Mouse (Mus musculus) embryonic facial prominence, embryonic 15.5 days (tissue): Measurements from ENCODE around the gene Serpina3b. TPM values are rescaled to one million over a fixed set of nuclear protein-coding genes. Genes with fewer than 3 reads are reported as not detected.
"Not testable (repeated sequence)": the region's sequence is repeated elsewhere in the genome, so short reads cannot be mapped to it uniquely, and the experiment has no call there.

Source experiments
- ATAC-seq: fragments of 200-750 bp; cut with Nextera tagmentation; 2 replicates; pipeline ENCODE4 v1.8.0; 2017; ENCODE audit warnings: low read depth, moderate TSS enrichment; ENCODE audit not compliant: insufficient number of reproducible peaks, low FRiP score, low TSS enrichment
- H3K27ac ChIP-seq: fragments of 300-500 bp; sonication (generic); replicated peaks from 2 replicates; pipeline ENCODE4 v1.5.1; 2015; ENCODE audit warnings: mild to moderate bottlenecking, inconsistent platforms
- H3K27me3 ChIP-seq: fragments of 300-500 bp; sonication (generic); 2 replicates; pipeline ENCODE4 v1.6.1; 2015; ENCODE audit warnings: inconsistent platforms
- H3K36me3 ChIP-seq: fragments of 300-500 bp; sonication (generic); 2 replicates; pipeline ENCODE4 v1.6.1; 2015; ENCODE audit warnings: mild to moderate bottlenecking, inconsistent platforms
- H3K4me1 ChIP-seq: fragments of 300-500 bp; sonication (generic); 2 replicates; pipeline ENCODE4 v1.6.1; 2015; ENCODE audit warnings: inconsistent platforms
- H3K4me2 ChIP-seq: fragments of 300-500 bp; sonication (generic); replicated peaks from 2 replicates; pipeline ENCODE4 v1.6.1; 2015; ENCODE audit warnings: mild to moderate bottlenecking, inconsistent platforms
- H3K4me3 ChIP-seq: fragments of 300-500 bp; sonication (generic); replicated peaks from 2 replicates; pipeline ENCODE4 v1.5.1; 2015; ENCODE audit warnings: mild to moderate bottlenecking, inconsistent platforms
- H3K9ac ChIP-seq: fragments of 300-500 bp; sonication (generic); 2 replicates; pipeline ENCODE4 v1.6.1; 2015; ENCODE audit warnings: inconsistent platforms
- H3K9me3 ChIP-seq: fragments of 300-500 bp; sonication (generic); replicated peaks from 2 replicates; pipeline ENCODE4 v1.6.1; 2016; ENCODE audit warnings: inconsistent platforms
- WGBS: fragments of 180-500 bp; shearing (Covaris S2); methylation state at CpG from one replicate; pipeline ENCODE4 v1.1.7; 2015; 5-methylcytosine and 5-hydroxymethylcytosine counted together
- polyA plus RNA-seq: library from polyadenylated mRNA; unstranded; fragments of >200 nt; fragmentation: Nextera tagmentation; extraction: Ambion mirVana; gene quantifications from 2 replicates; pipeline ENCODE4 v1.2.1, GENCODE M21; 2015

Serpina3b gene
- polyA plus RNA-seq, result not detected in 2 replicates

DNA sequence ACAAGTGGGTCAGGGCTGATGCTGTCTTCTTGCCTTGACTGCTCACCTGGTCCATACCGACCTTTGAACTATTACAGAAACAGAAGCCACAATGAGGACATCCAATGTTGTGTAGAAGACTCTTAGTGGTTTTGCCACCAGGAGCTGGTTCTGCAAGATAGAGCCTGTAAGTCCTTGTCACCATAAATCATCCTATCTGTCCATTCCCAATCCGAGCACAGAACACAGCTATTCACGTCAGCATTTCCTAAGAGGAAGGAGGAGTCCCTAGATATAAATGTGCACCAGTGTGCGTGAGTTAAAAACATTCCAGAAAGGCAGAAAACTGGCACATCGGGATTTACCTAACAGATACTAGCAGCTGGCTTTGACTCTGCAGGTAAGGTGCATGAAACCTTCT lies at the start of gene Serpina3b:
Gene Serpina3b (plus strand): TSS at position 301 of the 400 bp plus-strand sequence.
- no peaks in the 10 kb centered on the region for H3K4me1 ChIP-seq
- H3K36me3 ChIP-seq, result no peaks in the 10 kb centered on the region
- H3K9ac ChIP-seq, result no peak within 1 kb of the TSS
- no peak for ATAC-seq
- H3K9me3 ChIP-seq, result no peaks in the 10 kb centered on the region
- WGBS, result 83% methylated on average over 5 of the region's 5 CpGs
- no peak within 1 kb of the TSS for H3K4me2 ChIP-seq
- H3K27me3 ChIP-seq, result no peaks in the 10 kb centered on the region
- no peak within 1 kb of the TSS for H3K27ac ChIP-seq
- no peak within 1 kb of the TSS for H3K4me3 ChIP-seq

DNA sequence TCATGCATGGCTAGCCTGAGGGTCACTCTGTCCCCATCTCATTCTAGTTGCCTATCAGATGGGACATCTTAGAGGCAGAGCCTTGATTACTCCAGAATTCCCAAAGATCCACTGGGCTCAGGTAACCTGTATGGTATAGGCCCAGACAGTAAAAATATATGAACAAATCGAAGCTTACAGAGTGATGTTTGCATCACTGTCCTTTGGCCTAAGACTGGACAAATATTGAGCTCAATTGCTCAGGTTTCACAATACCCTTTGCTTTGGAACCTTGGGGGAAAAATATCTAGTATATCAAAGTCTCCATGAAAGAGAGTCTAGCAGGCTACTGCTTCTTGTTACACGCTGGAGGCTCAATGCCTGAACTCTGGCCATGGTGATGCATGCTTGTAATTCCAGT lies 37.7 kb upstream of the Serpina3b start:
- Histone ChIP-seq H3K4me3 (no peak overlapping the region), H3K36me3 (no peaks in the 10 kb centered on the region), H3K27ac (no peak overlapping the region), H3K4me1 (no peaks in the 10 kb centered on the region), H3K4me2 (no peak overlapping the region), H3K9ac (no peak overlapping the region), H3K27me3 (no peaks in the 10 kb centered on the region), H3K9me3 (no peaks in the 10 kb centered on the region)
- WGBS, result 67% methylated on average over 2 of the region's 2 CpGs
- no peak for ATAC-seq

DNA sequence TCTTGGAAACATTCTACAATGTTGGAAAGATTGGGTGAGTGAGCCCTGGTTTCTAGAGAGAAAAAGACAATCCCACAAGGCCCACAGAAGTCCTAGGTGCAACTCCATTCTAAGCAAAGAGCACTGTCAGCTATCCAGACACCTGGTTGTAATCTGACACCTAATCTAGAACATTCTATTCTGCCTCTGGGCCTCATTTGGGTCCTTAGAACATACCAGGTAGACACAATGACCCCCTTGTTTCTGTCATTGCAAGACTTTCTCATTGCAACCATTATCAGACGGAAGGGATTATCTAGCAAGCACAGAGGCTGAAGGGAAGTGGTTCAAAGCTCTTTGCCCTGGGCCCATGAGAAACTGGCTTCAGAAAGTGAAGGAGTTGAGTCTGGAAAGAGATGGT lies 36.5 kb upstream of the Serpina3b start:
- no peaks in the 10 kb centered on the region for H3K4me1 ChIP-seq
- H3K9me3 ChIP-seq, result no peaks in the 10 kb centered on the region
- no peaks in the 10 kb centered on the region for H3K36me3 ChIP-seq
- H3K9ac ChIP-seq, result no peak overlapping the region
- no peak overlapping the region for H3K27ac ChIP-seq
- H3K4me3 ChIP-seq, result no peak overlapping the region
- no peaks in the 10 kb centered on the region for H3K27me3 ChIP-seq
- no peak for ATAC-seq
- H3K4me2 ChIP-seq, result no peak overlapping the region
- WGBS, result 68% methylated on average over 1 of the region's 1 CpGs

DNA sequence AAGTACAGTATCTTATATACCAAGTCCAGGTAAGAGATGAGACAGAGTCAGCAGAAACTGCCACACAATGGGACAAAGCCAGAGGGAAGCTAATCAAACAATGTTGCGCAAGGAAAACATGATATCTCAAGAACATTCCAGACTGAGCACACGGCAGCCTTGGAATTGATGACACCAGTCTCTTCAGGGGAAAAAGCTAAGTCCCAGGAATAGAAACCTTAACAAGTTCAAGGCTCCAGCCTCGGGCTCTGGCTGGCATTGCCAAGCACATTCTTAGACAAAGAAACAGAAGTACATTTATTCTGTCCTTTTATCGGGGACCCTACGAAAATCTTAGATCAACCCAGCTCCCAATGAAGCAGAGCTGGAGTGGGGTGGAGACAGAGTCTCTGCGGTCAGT lies 27.0 kb upstream of the Serpina3b start, which contains the start of gene Serpina5:
Gene Serpina5 (plus strand): TSS at position 346 of the 400 bp plus-strand sequence.
- WGBS, result 85% methylated on average over 6 of the region's 6 CpGs
- no peak within 1 kb of the TSS for H3K27ac ChIP-seq

DNA sequence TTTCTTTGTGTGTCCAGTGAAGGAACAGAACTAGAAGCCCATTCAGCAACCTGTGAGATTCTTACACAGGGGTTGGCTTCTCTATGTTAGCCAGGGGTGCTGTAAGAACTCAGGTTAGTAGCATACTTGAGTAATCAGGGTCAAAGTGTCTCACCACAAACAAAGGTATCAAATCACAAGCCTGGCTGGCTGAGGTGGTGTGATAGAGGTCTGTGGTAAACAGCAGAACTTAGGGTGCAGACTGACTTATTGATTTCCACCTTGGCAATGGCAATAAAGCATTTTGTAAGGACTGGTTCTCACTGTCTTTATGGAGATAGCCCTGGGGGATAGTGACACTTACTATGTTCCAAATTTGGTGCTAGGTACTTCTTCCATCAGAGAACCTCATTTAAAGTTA lies 21.9 kb upstream of the Serpina3b start:
- H3K27ac ChIP-seq, result no peak overlapping the region
- H3K36me3 ChIP-seq, result no peaks in the 10 kb centered on the region
- H3K9me3 ChIP-seq, result no peaks in the 10 kb centered on the region
- no peak overlapping the region for H3K4me3 ChIP-seq
- H3K27me3 ChIP-seq, result no peaks in the 10 kb centered on the region
- H3K4me1 ChIP-seq, result no peaks in the 10 kb centered on the region
- no peak for ATAC-seq
- H3K9ac ChIP-seq, result no peak overlapping the region
- no peak overlapping the region for H3K4me2 ChIP-seq

More for the DNA sequence above, 27.0 kb upstream of the Serpina3b start, which contains the start of gene Serpina5:
- Histone ChIP-seq H3K4me1 (no peaks in the 10 kb centered on the region), H3K9ac (no peak within 1 kb of the TSS), H3K36me3 (no peaks in the 10 kb centered on the region), H3K4me2 (no peak within 1 kb of the TSS), H3K27me3 (no peaks in the 10 kb centered on the region), H3K4me3 (no peak within 1 kb of the TSS), H3K9me3 (no peaks in the 10 kb centered on the region)
- ATAC-seq, result no peak

DNA sequence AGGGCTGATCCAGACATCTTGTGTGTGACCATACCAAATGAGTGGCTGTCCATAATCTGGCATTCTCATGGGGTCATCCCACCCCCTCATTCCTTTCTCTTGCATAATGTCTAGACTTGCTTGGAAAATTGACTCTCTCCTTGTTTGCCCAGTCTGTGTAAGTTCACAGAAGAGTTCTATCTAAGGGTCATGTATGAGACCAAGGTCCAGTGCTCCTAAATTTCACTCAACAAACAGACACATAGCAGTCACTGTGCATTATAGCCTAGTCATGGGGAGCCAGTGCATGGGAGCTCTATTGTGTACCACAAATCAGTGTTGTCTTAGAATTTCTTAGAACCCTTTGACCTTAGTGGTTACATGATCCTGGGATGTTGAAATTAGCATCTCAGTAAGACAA lies 20.9 kb upstream of the Serpina3b start:
- Histone ChIP-seq H3K27me3 (no peaks in the 10 kb centered on the region), H3K4me2 (no peak overlapping the region), H3K27ac (no peak overlapping the region), H3K4me1 (no peaks in the 10 kb centered on the region), H3K4me3 (no peak overlapping the region), H3K9ac (no peak overlapping the region), H3K36me3 (no peaks in the 10 kb centered on the region), H3K9me3 (no peaks in the 10 kb centered on the region)
- no peak for ATAC-seq

DNA sequence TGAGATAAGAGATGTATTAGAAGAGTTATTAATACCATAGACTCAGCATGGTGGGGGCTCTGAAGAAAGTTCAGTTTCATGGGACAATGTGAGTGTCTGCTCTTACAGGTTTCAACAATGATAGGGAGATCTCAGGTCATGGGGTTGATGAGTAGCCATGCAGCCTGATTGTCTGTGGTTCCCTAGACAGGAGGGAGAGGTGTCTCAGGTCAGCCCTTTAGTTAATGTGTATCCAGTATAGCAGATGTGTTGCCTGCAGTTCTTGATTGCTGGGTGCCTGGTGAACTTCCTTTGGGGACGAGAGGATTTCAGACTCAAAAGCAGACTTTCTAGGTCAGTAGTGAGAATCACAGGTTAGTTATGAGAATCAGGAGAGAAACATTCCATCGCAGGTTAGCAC lies 19.3 kb upstream of the Serpina3b start:
- H3K27me3 ChIP-seq, result no peaks in the 10 kb centered on the region
- H3K9ac ChIP-seq, result no peak overlapping the region
- no peaks in the 10 kb centered on the region for H3K4me1 ChIP-seq
- no peaks in the 10 kb centered on the region for H3K36me3 ChIP-seq
- H3K27ac ChIP-seq, result no peak overlapping the region
- no peak overlapping the region for H3K4me3 ChIP-seq
- H3K9me3 ChIP-seq, result no peaks in the 10 kb centered on the region
- no peak for ATAC-seq
- no peak overlapping the region for H3K4me2 ChIP-seq
- WGBS, result 76% methylated on average over 2 of the region's 2 CpGs

DNA sequence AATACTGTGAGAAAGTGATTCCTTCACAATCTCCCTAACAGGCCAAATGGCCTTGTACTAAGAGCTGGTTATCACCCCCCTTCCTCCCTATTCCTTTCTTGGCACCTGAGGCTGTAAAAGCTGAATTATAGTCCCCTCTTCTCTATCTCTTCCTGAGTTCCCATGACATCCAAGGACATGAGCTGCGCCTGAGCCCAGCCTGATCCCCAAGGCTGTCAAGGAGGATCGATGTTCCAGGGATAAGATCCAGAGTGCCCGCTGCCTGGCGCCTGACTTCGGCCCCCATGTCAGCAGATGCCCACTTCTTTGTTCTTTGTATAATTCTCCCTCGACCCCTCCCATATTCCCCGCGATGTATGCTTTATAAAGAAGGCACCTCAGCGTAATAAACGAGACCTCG lies 15.5 kb upstream of the Serpina3b start, which contains the start of gene Serpina3a:
Gene Serpina3a (plus strand): TSS at position 392 of the 400 bp plus-strand sequence.
- not testable (repeated sequence) for H3K27me3 ChIP-seq, H3K36me3 ChIP-seq, H3K4me3 ChIP-seq, H3K27ac ChIP-seq, ATAC-seq, H3K9ac ChIP-seq, H3K4me2 ChIP-seq, H3K4me1 ChIP-seq, H3K9me3 ChIP-seq
- 92% methylated on average over 11 of the region's 11 CpGs for WGBS

DNA sequence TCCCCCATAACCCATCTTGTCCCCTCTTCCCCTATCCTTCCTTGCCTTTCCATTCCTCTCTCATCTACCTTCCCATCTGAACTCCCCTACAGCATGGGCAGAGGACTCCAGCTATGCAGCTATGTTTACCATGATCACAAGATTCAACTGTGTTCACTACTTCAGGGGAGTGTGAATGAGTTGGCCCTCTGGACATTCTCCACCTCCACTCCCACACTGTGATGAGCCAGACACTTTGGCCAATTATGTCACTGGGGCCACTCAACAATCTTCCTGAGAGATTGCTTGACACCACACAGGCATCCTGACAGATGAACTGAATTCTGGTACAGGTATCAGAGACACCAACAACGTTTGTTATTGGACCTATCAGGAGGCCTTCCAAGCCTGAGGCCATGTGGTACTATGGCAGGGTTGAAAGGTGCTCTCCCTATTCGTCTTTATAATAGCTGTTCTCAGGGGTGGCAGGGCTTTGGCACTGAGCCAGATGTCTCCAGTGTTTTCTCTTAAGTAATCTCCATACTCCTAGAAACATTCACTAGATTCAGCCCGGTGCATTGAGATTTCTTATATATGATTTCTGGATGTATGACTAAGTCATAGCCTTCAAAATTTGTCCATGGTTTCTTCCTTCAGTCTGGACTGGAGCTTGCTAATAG lies 12.7 kb upstream of the Serpina3b start:
- Histone ChIP-seq H3K27ac (no peak overlapping the region), H3K9me3 (no peaks in the 10 kb centered on the region), H3K4me3 (no peak overlapping the region), H3K36me3 (no peaks in the 10 kb centered on the region), H3K27me3 (no peaks in the 10 kb centered on the region), H3K4me1 (no peaks in the 10 kb centered on the region), H3K9ac (no peak overlapping the region), H3K4me2 (no peak overlapping the region)
- ATAC-seq, result no peak
- 52% methylated on average over 3 of the region's 3 CpGs for WGBS

DNA sequence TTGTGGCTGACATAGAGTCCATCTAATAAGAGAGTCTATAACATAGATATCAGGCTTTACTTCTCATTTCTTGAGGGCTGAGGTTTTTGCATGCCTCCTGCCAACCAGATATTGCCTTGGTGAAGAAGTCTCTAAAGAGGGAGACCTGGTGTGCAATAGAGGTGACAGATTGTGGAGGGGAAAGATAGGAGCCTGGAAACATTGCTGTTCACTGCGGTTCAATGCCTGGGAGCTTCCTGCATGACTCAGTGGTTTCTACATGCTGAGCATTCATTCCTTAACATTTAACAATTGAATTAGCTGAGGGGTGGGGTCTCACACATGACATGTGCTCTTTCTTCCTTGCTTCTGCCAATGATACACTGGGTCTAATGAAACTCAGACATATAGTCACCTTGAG lies 4.7 kb upstream of the Serpina3b start:
- Histone ChIP-seq H3K4me2 (no peak overlapping the region), H3K36me3 (no peaks in the 10 kb centered on the region), H3K27me3 (no peaks in the 10 kb centered on the region), H3K27ac (no peak overlapping the region), H3K4me3 (no peak overlapping the region), H3K9me3 (no peaks in the 10 kb centered on the region), H3K4me1 (no peaks in the 10 kb centered on the region), H3K9ac (no peak overlapping the region)
- 80% methylated on average over 1 of the region's 1 CpGs for WGBS
- no peak for ATAC-seq

DNA sequence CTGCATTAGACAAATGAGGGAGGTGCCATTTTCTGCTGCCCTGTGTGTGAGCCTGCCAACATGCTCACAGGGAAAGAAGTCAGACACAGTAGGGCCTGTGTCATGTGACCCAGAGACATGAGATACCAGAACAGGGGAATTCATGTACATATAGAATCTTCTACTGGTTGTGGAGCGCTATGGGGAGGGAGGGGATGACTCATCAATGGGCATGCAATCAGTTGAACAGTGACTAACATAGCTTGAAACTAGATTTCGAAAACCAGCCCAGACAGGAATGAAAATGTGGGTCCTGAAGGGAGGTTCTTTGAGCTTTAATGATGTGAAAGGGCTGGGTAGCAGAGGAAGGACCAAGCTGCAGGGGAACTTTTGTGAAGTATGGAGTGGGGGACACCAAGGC lies 3.8 kb upstream of the Serpina3b start:
- Histone ChIP-seq H3K4me2 (no peak overlapping the region), H3K4me1 (no peaks in the 10 kb centered on the region), H3K9ac (no peak overlapping the region), H3K9me3 (no peaks in the 10 kb centered on the region), H3K4me3 (no peak overlapping the region), H3K27ac (no peak overlapping the region), H3K36me3 (no peaks in the 10 kb centered on the region), H3K27me3 (no peaks in the 10 kb centered on the region)
- WGBS, result 67% methylated on average over 2 of the region's 2 CpGs
- ATAC-seq, result no peak

DNA sequence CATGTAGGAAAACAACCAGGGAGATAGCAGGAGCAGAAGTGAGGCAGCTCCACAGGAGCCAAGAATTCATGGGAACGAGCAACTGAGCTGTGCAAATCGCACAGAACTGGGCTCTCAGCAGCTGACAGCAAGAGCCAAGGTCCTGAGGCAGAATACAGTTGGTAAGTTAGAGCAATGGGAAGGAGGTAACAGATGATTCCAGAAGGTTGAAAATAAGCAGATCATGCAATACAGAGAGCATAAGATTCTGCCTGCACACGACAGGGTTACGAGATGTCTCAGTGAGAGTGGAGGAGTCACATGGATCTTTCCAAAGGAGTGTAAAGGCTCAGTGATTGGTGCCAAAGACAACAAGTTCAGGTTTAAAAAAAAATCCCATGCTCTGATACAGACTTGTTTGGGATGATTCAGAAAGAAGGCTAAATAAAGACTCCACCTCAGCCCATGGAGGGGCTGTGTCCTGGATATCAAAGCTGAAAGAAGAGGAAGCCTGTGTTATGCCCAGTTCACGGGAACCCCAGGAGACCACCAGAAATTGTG lies 2.7 kb upstream of the Serpina3b start:
- no peak overlapping the region for H3K4me3 ChIP-seq
- no peaks in the 10 kb centered on the region for H3K4me1 ChIP-seq
- H3K27me3 ChIP-seq, result no peaks in the 10 kb centered on the region
- no peaks in the 10 kb centered on the region for H3K9me3 ChIP-seq
- ATAC-seq, result no peak
- no peak overlapping the region for H3K9ac ChIP-seq
- H3K4me2 ChIP-seq, result no peak overlapping the region
- no peak overlapping the region for H3K27ac ChIP-seq
- H3K36me3 ChIP-seq, result no peaks in the 10 kb centered on the region
- WGBS, result 82% methylated on average over 5 of the region's 5 CpGs
